Mouse (Mus musculus) stomach, postnatal 0 days (tissue): ENCODE results near the gene Dync1h1. TPM values are rescaled to one million over a fixed set of nuclear protein-coding genes. Genes with fewer than 3 reads are reported as not detected.
"Not testable (repeated sequence)": the region's sequence is repeated elsewhere in the genome, so short reads cannot be mapped to it uniquely, and the experiment has no call there.

Source experiments
- ATAC-seq: fragments of 200-750 bp; cut with Nextera tagmentation; 2 replicates; pipeline ENCODE4 v1.8.0; 2017; ENCODE audit not compliant: low FRiP score, low TSS enrichment
- DNase-seq: peaks from one replicate; pipeline ENCODE4 v3.0.0-alpha.2; 2016; ENCODE audit warnings: low spot score
- H3K27ac ChIP-seq: fragments of 300-500 bp; sonication (generic); replicated peaks from 2 replicates; pipeline ENCODE4 v1.5.1; 2014; ENCODE audit warnings: mild to moderate bottlenecking, control low read depth
- H3K27me3 ChIP-seq: fragments of 300-500 bp; sonication (generic); 2 replicates; pipeline ENCODE4 v1.6.1; 2014; ENCODE audit warnings: low read length; ENCODE audit not compliant: control insufficient read depth, insufficient read depth
- H3K36me3 ChIP-seq: fragments of 300-500 bp; sonication (generic); 2 replicates; pipeline ENCODE4 v1.6.1; 2014; ENCODE audit warnings: low read length, mixed read lengths; ENCODE audit not compliant: control insufficient read depth, insufficient read depth
- H3K4me1 ChIP-seq: fragments of 300-500 bp; sonication (generic); replicated peaks from 2 replicates; pipeline ENCODE4 v1.6.1; 2014; ENCODE audit warnings: antibody characterized with exemption; ENCODE audit not compliant: control insufficient read depth, insufficient read depth
- H3K4me2 ChIP-seq: fragments of 300-500 bp; sonication (generic); replicated peaks from 2 replicates; pipeline ENCODE4 v1.6.1; 2014; ENCODE audit warnings: low read depth, mild to moderate bottlenecking, control low read depth, moderate library complexity
- H3K4me3 ChIP-seq: fragments of 300-500 bp; sonication (generic); 2 replicates; pipeline ENCODE4 v1.5.1; 2014; ENCODE audit warnings: low read depth, low read length, control low read depth
- H3K9ac ChIP-seq: fragments of 300-500 bp; sonication (generic); 2 replicates; pipeline ENCODE4 v1.6.1; 2014; ENCODE audit warnings: mild to moderate bottlenecking, low read length, control low read depth, mixed read lengths
- H3K9me3 ChIP-seq: fragments of 300-500 bp; sonication (generic); 2 replicates; pipeline ENCODE4 v1.6.1; 2016; ENCODE audit warnings: low read length; ENCODE audit not compliant: control insufficient read depth
- CTCF ChIP-seq: IDR thresholded peaks from 2 replicates; pipeline ENCODE4 v1.5.1; 2016; ENCODE audit warnings: antibody characterized with exemption, low read depth, mild to moderate bottlenecking, moderate library complexity
- EP300 ChIP-seq: optimal IDR thresholded peaks from 2 replicates; pipeline ENCODE3; 2016; ENCODE audit warnings: antibody characterized with exemption
- WGBS: fragments of 180-500 bp; shearing (Covaris S2); extraction: QIAGEN DNeasy Blood & Tissue Kit; methylation state at CpG from one replicate; pipeline ENCODE4 v1.1.7; 2014; 5-methylcytosine and 5-hydroxymethylcytosine counted together
- polyA plus RNA-seq: library from polyadenylated mRNA; unstranded; fragments of >200 nt; fragmentation: Nextera tagmentation; extraction: Ambion mirVana; gene quantifications from 2 replicates; pipeline ENCODE4 v1.2.1, GENCODE M21; 2015

The Dync1h1 gene
- polyA plus RNA-seq, 1 experiment from 2014 or later: 22.3 TPM

DNA sequence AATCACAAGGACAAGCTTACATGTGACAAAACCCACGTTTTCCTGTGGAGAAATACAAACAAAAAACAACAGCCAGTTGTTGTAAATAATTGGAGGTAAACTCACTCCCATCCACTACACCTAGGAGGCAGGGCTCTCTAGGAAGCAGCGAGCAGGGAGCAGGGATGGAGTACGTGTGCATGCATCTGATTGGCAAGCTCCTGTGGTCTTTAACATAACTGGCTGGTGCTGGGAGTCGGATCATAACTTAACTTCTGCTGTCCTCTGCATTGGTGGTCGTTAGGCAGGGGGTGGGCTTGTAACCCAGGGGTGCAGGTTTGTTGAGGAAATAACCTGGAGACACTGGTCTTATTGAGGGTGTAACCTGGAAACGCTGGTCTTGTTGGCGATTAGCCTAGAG, 102.4 kb downstream of the Dync1h1 start:
- no peaks in the 10 kb centered on the region for H3K27me3 ChIP-seq
- no peaks in the 10 kb centered on the region for H3K4me1 ChIP-seq
- 0 out of 2 replicates have a peak, but pooled peaks have one; percentile 7 for TF ChIP-seq CTCF
- TF ChIP-seq EP300: no peak
- H3K36me3 ChIP-seq: no peaks in the 10 kb centered on the region
- H3K27ac ChIP-seq: 0 out of 2 replicates have a peak overlapping the region, but pooled peaks have one; percentile 4
- H3K9ac ChIP-seq: no peak overlapping the region
- ATAC-seq (no peak), DNase-seq (no peak)
- 70% methylated on average over 7 of the region's 7 CpGs for WGBS
- H3K9me3 ChIP-seq: no peaks in the 10 kb centered on the region
- no peak overlapping the region for H3K4me2 ChIP-seq
- no peak overlapping the region for H3K4me3 ChIP-seq

DNA sequence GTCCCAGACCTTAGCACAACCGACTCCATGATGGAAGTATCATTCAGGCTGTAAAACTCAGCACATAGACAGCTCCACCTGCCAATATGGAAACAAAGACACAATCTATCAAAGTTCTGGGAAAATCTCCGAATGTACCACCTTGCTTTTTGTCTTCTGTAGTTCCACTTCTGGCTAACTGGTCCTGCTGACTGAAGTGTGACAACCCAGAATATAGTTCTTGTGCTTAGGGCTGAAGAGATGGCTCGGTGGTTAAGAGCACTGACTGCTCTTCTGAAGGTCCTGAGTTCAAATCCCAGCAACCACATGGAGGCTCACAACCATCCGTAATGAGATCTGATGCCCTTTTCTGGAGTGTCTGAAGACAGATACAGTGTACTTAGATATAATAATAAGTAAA, 104.2 kb downstream of the Dync1h1 start:
- not testable (repeated sequence) for H3K27ac ChIP-seq, H3K27me3 ChIP-seq, H3K4me1 ChIP-seq, H3K4me3 ChIP-seq, H3K4me2 ChIP-seq, H3K9ac ChIP-seq, DNase-seq, H3K9me3 ChIP-seq, ATAC-seq, H3K36me3 ChIP-seq
- WGBS: 88% methylated on average over 4 of the region's 4 CpGs

GRCm38 (mm10) chr12:110706337-110707231, 105.3 kb downstream of the Dync1h1 start:
- no peaks in the 10 kb centered on the region for H3K36me3 ChIP-seq
- peak overlapping the region; percentile 67 for H3K4me2 ChIP-seq
- peak overlapping the region; percentile 30 for H3K4me3 ChIP-seq
- peak; percentile 65 for DNase-seq
- peak; percentile 62 for ATAC-seq
- no peak for TF ChIP-seq EP300
- TF ChIP-seq CTCF: peak; percentile 44
- H3K4me1 ChIP-seq: no peaks in the 10 kb centered on the region
- H3K9ac ChIP-seq: peak overlapping the region; percentile 54
- WGBS: 2% methylated on average over 27 of the region's 27 CpGs
- no peaks in the 10 kb centered on the region for H3K9me3 ChIP-seq
- no peak overlapping the region for H3K27ac ChIP-seq
- no peaks in the 10 kb centered on the region for H3K27me3 ChIP-seq

GRCm38 (mm10) chr12:110707451-110707850, 106.2 kb downstream of the Dync1h1 start:
- ATAC-seq: no peak
- TF ChIP-seq EP300: no peak
- no peak for TF ChIP-seq CTCF
- Histone ChIP-seq H3K4me3 (no peak overlapping the region), H3K27ac (no peak overlapping the region), H3K9me3 (no peaks in the 10 kb centered on the region), H3K36me3 (no peaks in the 10 kb centered on the region), H3K9ac (no peak overlapping the region), H3K4me1 (no peaks in the 10 kb centered on the region), H3K27me3 (no peaks in the 10 kb centered on the region), H3K4me2 (no peak overlapping the region)
- WGBS: 88% methylated on average over 7 of the region's 7 CpGs
- no peak for DNase-seq

GRCm38 (mm10) chr12:110711270-110711669, 110.0 kb downstream of the Dync1h1 start:
- DNase-seq: no peak
- Histone ChIP-seq H3K9me3 (no peaks in the 10 kb centered on the region), H3K27ac (no peak overlapping the region), H3K27me3 (no peaks in the 10 kb centered on the region), H3K36me3 (no peaks in the 10 kb centered on the region), H3K9ac (no peak overlapping the region), H3K4me3 (no peak overlapping the region), H3K4me1 (no peaks in the 10 kb centered on the region), H3K4me2 (no peak overlapping the region)
- no peak for TF ChIP-seq EP300
- TF ChIP-seq CTCF: no peak
- no peak for ATAC-seq
- 33% methylated on average over 5 of the region's 5 CpGs for WGBS

DNA sequence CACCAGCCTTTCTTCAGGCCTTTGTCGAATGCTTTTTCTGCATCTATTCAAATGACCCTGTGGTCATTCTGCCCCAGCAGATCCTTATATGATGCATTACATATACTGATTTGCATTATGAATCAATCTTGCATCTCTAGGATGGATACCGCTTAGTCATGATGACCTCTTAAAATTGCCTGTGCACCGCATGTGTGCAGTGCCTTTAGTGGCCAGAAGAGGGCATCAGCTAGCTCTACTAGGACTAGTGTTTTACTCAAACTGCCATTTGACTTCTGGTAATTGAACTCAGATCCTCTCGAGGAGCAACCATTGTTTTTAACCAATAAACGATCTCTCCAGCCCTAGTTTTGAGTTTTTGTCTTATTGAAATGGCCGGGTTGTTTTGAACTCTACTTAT, 112.5 kb downstream of the Dync1h1 start:
- no peak overlapping the region for H3K27ac ChIP-seq
- TF ChIP-seq EP300: no peak
- TF ChIP-seq CTCF: peak; percentile 49
- no peaks in the 10 kb centered on the region for H3K9me3 ChIP-seq
- no peak for ATAC-seq
- no peaks in the 10 kb centered on the region for H3K36me3 ChIP-seq
- no peaks in the 10 kb centered on the region for H3K27me3 ChIP-seq
- H3K4me2 ChIP-seq: no peak overlapping the region
- H3K4me3 ChIP-seq: no peak overlapping the region
- WGBS: 94% methylated on average over 6 of the region's 6 CpGs
- H3K9ac ChIP-seq: no peak overlapping the region
- peak; percentile 21 for DNase-seq
- H3K4me1 ChIP-seq: no peaks in the 10 kb centered on the region
